Mouse (Mus musculus) neural tube, embryonic 14.5 days (tissue): ENCODE data around the gene Gm6588. TPM values are rescaled to one million over a fixed set of nuclear protein-coding genes. Genes with fewer than 3 reads are reported as not detected.

ENCODE experiments used
- ATAC-seq: fragments of 200-750 bp; cut with Nextera tagmentation; 2 replicates; pipeline ENCODE4 v1.8.0; 2017; ENCODE audit warnings: low read depth, mild to moderate bottlenecking, moderate TSS enrichment, moderate library complexity
- H3K27ac ChIP-seq: fragments of 300-500 bp; sonication (generic); 2 replicates; pipeline ENCODE4 v1.5.1; 2014; ENCODE audit warnings: low read depth, mild to moderate bottlenecking, control low read depth, low read length, moderate library complexity, mixed read lengths
- H3K27me3 ChIP-seq: fragments of 300-500 bp; sonication (generic); 2 replicates; pipeline ENCODE4 v1.6.1; 2014; ENCODE audit warnings: low read length; ENCODE audit not compliant: control insufficient read depth, insufficient read depth
- H3K36me3 ChIP-seq: fragments of 300-500 bp; sonication (generic); 2 replicates; pipeline ENCODE4 v1.6.1; 2014; ENCODE audit warnings: low read length, mixed read lengths; ENCODE audit not compliant: control insufficient read depth, insufficient read depth
- H3K4me1 ChIP-seq: fragments of 300-500 bp; sonication (generic); 2 replicates; pipeline ENCODE4 v1.6.1; 2014; ENCODE audit warnings: low read length; ENCODE audit not compliant: control insufficient read depth, insufficient read depth
- H3K4me2 ChIP-seq: fragments of 300-500 bp; sonication (generic); 2 replicates; pipeline ENCODE4 v1.6.1; 2014; ENCODE audit warnings: mild to moderate bottlenecking, low read depth, low read length, control low read depth
- H3K4me3 ChIP-seq: fragments of 300-500 bp; sonication (generic); 2 replicates; pipeline ENCODE4 v1.5.1; 2014; ENCODE audit warnings: low read depth, low read length, control low read depth, mixed read lengths
- H3K9ac ChIP-seq: fragments of 300-500 bp; sonication (generic); replicated peaks from 2 replicates; pipeline ENCODE4 v1.6.1; 2014; ENCODE audit warnings: low read depth, mild to moderate bottlenecking, control low read depth, low read length, mixed read lengths
- H3K9me3 ChIP-seq: fragments of 300-500 bp; sonication (generic); 2 replicates; pipeline ENCODE4 v1.6.1; 2016; ENCODE audit warnings: low read length; ENCODE audit not compliant: control insufficient read depth
- WGBS: fragments of 180-500 bp; shearing (Covaris S2); extraction: QIAGEN DNeasy Blood & Tissue Kit; methylation state at CpG from one replicate; pipeline ENCODE4 v1.1.7; 2014; 5-methylcytosine and 5-hydroxymethylcytosine counted together
- polyA plus RNA-seq: library from polyadenylated mRNA; unstranded; fragments of >200 nt; fragmentation: Nextera tagmentation; extraction: Ambion mirVana; gene quantifications from 2 replicates; pipeline ENCODE4 v1.2.1, GENCODE M21; 2014

Gene Gm6588
- polyA plus RNA-seq, 1 experiment from 2014 or later = 0.71 TPM

GRCm38 (mm10) chr5:112484924-112485715, 35.9 kb downstream of the Gm6588 start:
- Histone ChIP-seq H3K9ac (no peak overlapping the region), H3K4me3 (no peak overlapping the region), H3K4me2 (no peak overlapping the region), H3K9me3 (no peaks in the 10 kb centered on the region), H3K27me3 (no peaks in the 10 kb centered on the region), H3K27ac (no peak overlapping the region), H3K36me3 (no peaks in the 10 kb centered on the region), H3K4me1 (peaks cover 19% of the 10 kb centered on the region)
- ATAC-seq = peak; percentile 47; the same call in 1 of the 2 replicates
- 10% methylated on average over 13 of the region's 13 CpGs for WGBS

GRCm38 (mm10) chr5:112486415-112486814, 37.2 kb downstream of the Gm6588 start:
- H3K9me3 ChIP-seq = no peaks in the 10 kb centered on the region
- H3K36me3 ChIP-seq = no peaks in the 10 kb centered on the region
- H3K9ac ChIP-seq = no peak overlapping the region
- no peak overlapping the region for H3K27ac ChIP-seq
- WGBS = 82% methylated on average over 5 of the region's 5 CpGs
- no peaks in the 10 kb centered on the region for H3K27me3 ChIP-seq
- no peak overlapping the region for H3K4me3 ChIP-seq
- peaks cover 16% of the 10 kb centered on the region for H3K4me1 ChIP-seq
- H3K4me2 ChIP-seq = no peak overlapping the region
- ATAC-seq = no peak

GRCm38 (mm10) chr5:112487504-112487903, 38.3 kb downstream of the Gm6588 start:
- no peaks in the 10 kb centered on the region for H3K27me3 ChIP-seq
- no peak overlapping the region for H3K9ac ChIP-seq
- no peaks in the 10 kb centered on the region for H3K36me3 ChIP-seq
- no peak overlapping the region for H3K27ac ChIP-seq
- 82% methylated on average over 1 of the region's 1 CpGs for WGBS
- H3K4me2 ChIP-seq = no peak overlapping the region
- H3K4me1 ChIP-seq = peaks cover 6% of the 10 kb centered on the region; the same call in 1 of the 2 replicates
- no peaks in the 10 kb centered on the region for H3K9me3 ChIP-seq
- no peak overlapping the region for H3K4me3 ChIP-seq
- no peak for ATAC-seq

GRCm38 (mm10) chr5:112488101-112488776, 39.0 kb downstream of the Gm6588 start:
- Histone ChIP-seq H3K27me3 (no peaks in the 10 kb centered on the region), H3K27ac (no peak overlapping the region), H3K9me3 (no peaks in the 10 kb centered on the region), H3K9ac (no peak overlapping the region), H3K4me1 (peaks cover 6% of the 10 kb centered on the region; the same call in 1 of the 2 replicates), H3K4me3 (no peak overlapping the region), H3K36me3 (no peaks in the 10 kb centered on the region), H3K4me2 (no peak overlapping the region)
- no peak for ATAC-seq
- 53% methylated on average over 8 of the region's 8 CpGs for WGBS

- no peak overlapping the region for H3K9ac ChIP-seq
- WGBS = 42% methylated on average over 11 of the region's 11 CpGs
Observed at GRCm38 (mm10) chr5:112491489-112491888, 42.3 kb downstream of the Gm6588 start.

GRCm38 (mm10) chr5:112493492-112493891, 44.3 kb downstream of the Gm6588 start:
- ATAC-seq = peak; percentile 29; the same call in 1 of the 2 replicates
- Histone ChIP-seq H3K27me3 (no peaks in the 10 kb centered on the region), H3K9me3 (no peaks in the 10 kb centered on the region), H3K9ac (no peak overlapping the region), H3K4me3 (no peak overlapping the region), H3K27ac (no peak overlapping the region), H3K36me3 (no peaks in the 10 kb centered on the region), H3K4me1 (peaks cover 4% of the 10 kb centered on the region; the same call in 1 of the 2 replicates), H3K4me2 (no peak overlapping the region)
- WGBS = 31% methylated on average over 11 of the region's 11 CpGs

More at GRCm38 (mm10) chr5:112491489-112491888, 42.3 kb downstream of the Gm6588 start:
- Histone ChIP-seq H3K36me3 (no peaks in the 10 kb centered on the region), H3K4me3 (no peak overlapping the region), H3K9me3 (no peaks in the 10 kb centered on the region), H3K27ac (no peak overlapping the region), H3K4me2 (no peak overlapping the region), H3K4me1 (peaks cover 4% of the 10 kb centered on the region; the same call in 1 of the 2 replicates), H3K27me3 (no peaks in the 10 kb centered on the region)
- peak; percentile 41; the same call in 1 of the 2 replicates for ATAC-seq

GRCm38 (mm10) chr5:112496753-112497369, 47.6 kb downstream of the Gm6588 start:
- 75% methylated on average over 7 of the region's 7 CpGs for WGBS
- no peak for ATAC-seq
- H3K4me2 ChIP-seq = no peak overlapping the region
- H3K4me1 ChIP-seq = peaks cover 16% of the 10 kb centered on the region; the same call in 1 of the 2 replicates
- no peaks in the 10 kb centered on the region for H3K36me3 ChIP-seq
- H3K9ac ChIP-seq = no peak overlapping the region
- no peak overlapping the region for H3K4me3 ChIP-seq
- H3K9me3 ChIP-seq = no peaks in the 10 kb centered on the region
- no peaks in the 10 kb centered on the region for H3K27me3 ChIP-seq
- H3K27ac ChIP-seq = no peak overlapping the region

- WGBS = 77% methylated on average over 13 of the region's 13 CpGs
- Histone ChIP-seq H3K36me3 (no peaks in the 10 kb centered on the region), H3K9me3 (no peaks in the 10 kb centered on the region), H3K4me3 (no peak overlapping the region), H3K27ac (no peak overlapping the region), H3K4me2 (no peak overlapping the region), H3K9ac (no peak overlapping the region), H3K4me1 (0 out of 2 replicates have a peak, but pooled peaks cover 12% of the 10 kb centered on the region), H3K27me3 (no peaks in the 10 kb centered on the region)
- no peak for ATAC-seq
Observed at GRCm38 (mm10) chr5:112498921-112499917, 50.0 kb downstream of the Gm6588 start.
